Mouse (Mus musculus): Measurements from ENCODE around the gene Ccdc36.

Gene Ccdc36

GRCm38 (mm10) chr9:108428384-108428783, at the start of gene Ccdc36:
Ccdc36 (minus strand) TSS chr9:108428484.
- DNase-seq (ENCODE audit: low spot score in 2 of 2), result no peak

- no peak for DNase-seq (ENCODE audit: low spot score in 2 of 2)
Observed at GRCm38 (mm10) chr9:108474528-108474927, 46.2 kb upstream of the Ccdc36 start.

GRCm38 (mm10) chr9:108469845-108470244, 41.6 kb upstream of the Ccdc36 start:
- no peak for DNase-seq (ENCODE audit: low spot score in 2 of 2)

GRCm38 (mm10) chr9:108469430-108469829, 41.1 kb upstream of the Ccdc36 start:
- DNase-seq (ENCODE audit: low spot score in 2 of 2), result no peak

GRCm38 (mm10) chr9:108466219-108466618, 37.9 kb upstream of the Ccdc36 start:
- DNase-seq (ENCODE audit: low spot score in 2 of 2), result no peak

GRCm38 (mm10) chr9:108463713-108464112, 35.4 kb upstream of the Ccdc36 start:
- no peak for DNase-seq (ENCODE audit: low spot score in 2 of 2)

GRCm38 (mm10) chr9:108462192-108462591, 33.9 kb upstream of the Ccdc36 start:
- no peak for DNase-seq (ENCODE audit: low spot score in 2 of 2)

GRCm38 (mm10) chr9:108461675-108462074, 33.4 kb upstream of the Ccdc36 start:
- no peak for DNase-seq (ENCODE audit: low spot score in 2 of 2)

- DNase-seq (ENCODE audit: low spot score in 2 of 2), result no peak
Observed at GRCm38 (mm10) chr9:108461181-108461631, 32.9 kb upstream of the Ccdc36 start, which contains the start of gene Klhdc8b. Klhdc8b (minus strand) TSS chr9:108461581.

- peak; percentile 88 to 89 for DNase-seq (ENCODE audit: low spot score in 2 of 2)
Observed at GRCm38 (mm10) chr9:108460319-108461178, 32.3 kb upstream of the Ccdc36 start, which contains the start of gene Ccdc71. Ccdc71 (plus strand) TSS chr9:108460527.

GRCm38 (mm10) chr9:108459939-108460318, 31.6 kb upstream of the Ccdc36 start:
- no peak for DNase-seq (ENCODE audit: low spot score in 2 of 2)

GRCm38 (mm10) chr9:108456953-108457352, 28.7 kb upstream of the Ccdc36 start:
- no peak for DNase-seq (ENCODE audit: low spot score in 2 of 2)

GRCm38 (mm10) chr9:108455747-108456571, 27.7 kb upstream of the Ccdc36 start:
- DNase-seq (ENCODE audit: low spot score in 2 of 2), result no peak

- DNase-seq (ENCODE audit: low spot score in 2 of 2), result no peak
Observed at GRCm38 (mm10) chr9:108454429-108454828, 26.1 kb upstream of the Ccdc36 start.

- peak; percentile 36 to 40 for DNase-seq (ENCODE audit: low spot score in 2 of 2)
Observed at GRCm38 (mm10) chr9:108453458-108453857, 25.2 kb upstream of the Ccdc36 start.

- no peak for DNase-seq (ENCODE audit: low spot score in 2 of 2)
Observed at GRCm38 (mm10) chr9:108452911-108453310, 24.6 kb upstream of the Ccdc36 start.

GRCm38 (mm10) chr9:108452291-108452906, 24.1 kb upstream of the Ccdc36 start:
- DNase-seq (ENCODE audit: low spot score in 2 of 2), result peak; percentile 89 to 92

GRCm38 (mm10) chr9:108451519-108452160, 23.4 kb upstream of the Ccdc36 start:
- DNase-seq (ENCODE audit: low spot score in 2 of 2), result no peak

GRCm38 (mm10) chr9:108451170-108451493, 22.8 kb upstream of the Ccdc36 start:
- no peak for DNase-seq (ENCODE audit: low spot score in 2 of 2)

GRCm38 (mm10) chr9:108450292-108451169, 22.2 kb upstream of the Ccdc36 start:
- peak; percentile 47 to 52 for DNase-seq (ENCODE audit: low spot score in 2 of 2)

- DNase-seq (ENCODE audit: low spot score in 2 of 2), result peak; percentile 69 to 80
Observed at GRCm38 (mm10) chr9:108449860-108450259, 21.6 kb upstream of the Ccdc36 start.
